In the genomic region with DNA sequence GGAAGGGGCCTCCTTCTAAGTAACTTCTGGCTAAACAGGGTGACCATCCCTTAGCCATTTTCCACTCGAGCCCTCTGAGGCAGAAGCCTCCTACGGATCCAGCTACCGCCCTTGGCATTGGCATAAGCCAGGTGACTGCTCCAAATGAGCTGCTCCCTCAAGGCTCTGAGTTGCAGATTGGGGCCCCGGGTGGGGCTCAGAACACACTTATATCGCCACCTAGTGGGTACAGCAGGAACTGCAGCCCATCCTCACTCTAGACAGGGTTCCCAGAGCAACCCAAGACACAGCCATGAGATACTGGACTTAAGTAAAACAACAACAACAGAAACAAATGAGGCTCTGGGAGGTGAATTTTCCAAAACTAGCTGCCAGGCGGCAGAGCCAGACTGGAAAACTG, we compare ENCODE assay signal across 8 mouse cellular contexts. TPM values are rescaled to one million over a fixed set of nuclear protein-coding genes. Genes with fewer than 3 reads are reported as not detected.
DNase-seq lines count a peak whose midpoint lies in the region; ATAC-seq and TF ChIP-seq lines count a peak whose summit lies in the region.

No protein-coding gene starts in this region.

- 4% methylated on average over 6 of the region's 6 CpGs for WGBS in heart, embryonic 12.5 days
- 1% methylated on average over 6 of the region's 6 CpGs for WGBS in kidney, postnatal 0 days
- 3% methylated on average over 6 of the region's 6 CpGs for WGBS in liver, adult 2 months
- 2% methylated on average over 6 of the region's 6 CpGs for whole genome bisulfite sequencing in stomach, embryonic 14.5 days

- no peaks in the 10 kb centered on the region for H3K9me3 ChIP-seq in heart, embryonic 12.5 days (replicated peaks)
- H3K9me3 ChIP-seq in kidney, postnatal 0 days (replicated peaks; ENCODE audit: low read length), result no peaks in the 10 kb centered on the region
- H3K9me3 ChIP-seq in stomach, embryonic 14.5 days (ENCODE audit: control insufficient read depth, low read depth, low read length), result no peaks in the 10 kb centered on the region

- no peak overlapping the region for H3K27ac ChIP-seq in embryonic fibroblast, embryonic 13.5 days (ENCODE audit: insufficient read depth, low read length)
- no peak overlapping the region for H3K27ac ChIP-seq in heart, embryonic 12.5 days (ENCODE audit: poor library complexity, severe bottlenecking)
- no peak overlapping the region for H3K27ac ChIP-seq in kidney, postnatal 0 days
- H3K27ac ChIP-seq in liver, adult 2 months (replicated peaks; ENCODE audit: insufficient read depth, low read depth, low read length), result no peak overlapping the region
- no peak overlapping the region for H3K27ac ChIP-seq in stomach, embryonic 14.5 days (ENCODE audit: low read length)

- no peaks in the 10 kb centered on the region for H3K4me1 ChIP-seq in embryonic fibroblast, embryonic 13.5 days (ENCODE audit: control insufficient read depth, insufficient read depth, low read length)
- H3K4me1 ChIP-seq in heart, embryonic 12.5 days (replicated peaks), result peaks cover 12% of the 10 kb centered on the region
- no peaks in the 10 kb centered on the region for H3K4me1 ChIP-seq in kidney, postnatal 0 days (replicated peaks; ENCODE audit: insufficient read depth, low read length)
- H3K4me1 ChIP-seq in liver, adult 2 months (ENCODE audit: control insufficient read depth, insufficient read depth, low read length), result no peaks in the 10 kb centered on the region
- H3K4me1 ChIP-seq in stomach, embryonic 14.5 days (ENCODE audit: control insufficient read depth, insufficient read depth, low read length), result no peaks in the 10 kb centered on the region

- peaks cover 26% of the 10 kb centered on the region for H3K27me3 ChIP-seq in heart, embryonic 12.5 days (replicated peaks)
- 0 out of 2 replicates have a peak, but pooled peaks cover 4% of the 10 kb centered on the region for H3K27me3 ChIP-seq in kidney, postnatal 0 days (ENCODE audit: insufficient read depth, low read length)
- H3K27me3 ChIP-seq in liver, adult 2 months (ENCODE audit: control insufficient read depth, insufficient read depth, low read length), result no peaks in the 10 kb centered on the region
- H3K27me3 ChIP-seq in stomach, embryonic 14.5 days (ENCODE audit: control insufficient read depth, insufficient read depth, low read length), result no peaks in the 10 kb centered on the region

- DNase-seq in A20 (ENCODE audit: low read depth, low spot score), result peak; percentile 72
- DNase-seq in adrenal gland, postnatal 4 days (ENCODE audit: low spot score in 2 of 2), result peak; percentile 64 to 67
- peak; percentile 85 for DNase-seq in kidney, postnatal 0 days (ENCODE audit: low spot score)
- peak; percentile 58 for DNase-seq in liver, adult 2 months (ENCODE audit: extremely low read depth, low read depth, low spot score)
- DNase-seq in natural killer cell, adult 2 months (ENCODE audit: low spot score in 2 of 2), result peak; percentile 61 to 72

- ATAC-seq in heart, embryonic 12.5 days (ENCODE audit: insufficient number of reproducible peaks, low FRiP score), result peak; percentile 52; the same call in 1 of the 2 replicates
- ATAC-seq in kidney, postnatal 0 days (replicated peaks; ENCODE audit: low FRiP score, low read depth), result peak; percentile 68
- peak; percentile 34; the same call in 1 of the 2 replicates for ATAC-seq in stomach, embryonic 14.5 days (ENCODE audit: insufficient number of reproducible peaks, insufficient read depth, low FRiP score, low read depth)

- H3K9ac ChIP-seq in heart, embryonic 12.5 days, result peak overlapping the region; percentile 42; the same call in 1 of the 2 replicates
- H3K9ac ChIP-seq in kidney, postnatal 0 days (ENCODE audit: low read depth, low read length), result no peak overlapping the region; the same call in 1 of the 2 replicates
- no peak overlapping the region for H3K9ac ChIP-seq in liver, adult 2 months (ENCODE audit: low read depth, low read length)
- no peak overlapping the region for H3K9ac ChIP-seq in stomach, embryonic 14.5 days (replicated peaks; ENCODE audit: low read depth, low read length)

- TF ChIP-seq CTCF in embryonic fibroblast, embryonic 13.5 days (IDR thresholded peaks at IDR 0.05; ENCODE audit: borderline replicate concordance, insufficient read depth, low read length), result peak; percentile 72; the same call in 1 of the 2 replicates
- TF ChIP-seq CTCF in kidney, postnatal 0 days (IDR thresholded peaks at IDR 0.05; ENCODE audit: low read depth), result peak; percentile 95
- peak; percentile 89 for TF ChIP-seq CTCF in liver, adult 2 months (IDR thresholded peaks at IDR 0.05; ENCODE audit: low read depth, low read length)

- H3K4me2 ChIP-seq in heart, embryonic 12.5 days, result peak overlapping the region; percentile 43
- peak overlapping the region; percentile 27; the same call in 1 of the 2 replicates for H3K4me2 ChIP-seq in kidney, postnatal 0 days (ENCODE audit: low read length)
- peak overlapping the region; percentile 1; the same call in 1 of the 2 replicates for H3K4me2 ChIP-seq in stomach, embryonic 14.5 days (replicated peaks; ENCODE audit: low read depth, low read length)

- H3K79me2 ChIP-seq in liver, adult 2 months (ENCODE audit: control insufficient read depth, insufficient read depth, low read length), result no peaks in the 10 kb centered on the region

- no peak overlapping the region for H3K4me3 ChIP-seq in embryonic fibroblast, embryonic 13.5 days (ENCODE audit: insufficient read depth, low read length)
- H3K4me3 ChIP-seq in heart, embryonic 12.5 days, result no peak overlapping the region
- no peak overlapping the region for H3K4me3 ChIP-seq in kidney, postnatal 0 days (replicated peaks; ENCODE audit: low read depth, low read length)
- no peak overlapping the region for H3K4me3 ChIP-seq in liver, adult 2 months (ENCODE audit: insufficient read depth, low read depth, low read length)
- no peak overlapping the region for H3K4me3 ChIP-seq in stomach, embryonic 14.5 days (ENCODE audit: low read depth, low read length)

- no peak for TF ChIP-seq POLR2A in embryonic fibroblast, embryonic 13.5 days (IDR thresholded peaks at IDR 0.05; ENCODE audit: low read depth, low read length)
- no peak for TF ChIP-seq POLR2A in liver, adult 2 months (IDR thresholded peaks at IDR 0.05; ENCODE audit: extremely low read depth, insufficient read depth, low read length)

- H3K36me3 ChIP-seq in heart, embryonic 12.5 days, result no peaks in the 10 kb centered on the region
- H3K36me3 ChIP-seq in kidney, postnatal 0 days (ENCODE audit: insufficient read depth, low read length), result no peaks in the 10 kb centered on the region
- H3K36me3 ChIP-seq in liver, adult 2 months (ENCODE audit: control insufficient read depth, insufficient read depth, low read length), result no peaks in the 10 kb centered on the region
- H3K36me3 ChIP-seq in stomach, embryonic 14.5 days (ENCODE audit: control insufficient read depth, insufficient read depth, low read length), result no peaks in the 10 kb centered on the region

RNA-seq across cellular contexts. Expression of a gene that starts 15.8 kb away (rescaled TPM):
- 10 to 100 TPM; 60.0 to 68.5 TPM for total RNA-seq in adrenal gland, postnatal 4 days (2021)
- polyA plus RNA-seq in embryonic fibroblast, embryonic 13.5 days (2011; ENCODE audit: insufficient read length, low read depth, missing spikeins), result 86.9 and 91.6 TPM in 2 replicates
- 122 and 123 TPM in 2 replicates for polyA plus RNA-seq in heart, embryonic 12.5 days (2016; fragmentation: Nextera tagmentation; extraction: Ambion mirVana)
- 206 and 225 TPM in 2 replicates for polyA plus RNA-seq in kidney, postnatal 0 days (2015; fragmentation: Nextera tagmentation; extraction: Ambion mirVana)
- 109 and 110 TPM in 2 replicates for total RNA-seq in liver, adult 2 months (2014; rRNA removed)
- 47.7 TPM in 2 replicates for polyA plus RNA-seq in liver, adult 2 months (2012; rRNA removed)
- polyA plus RNA-seq in stomach, embryonic 14.5 days (2014; fragmentation: Nextera tagmentation; extraction: Ambion mirVana), result 145 and 153 TPM in 2 replicates

RNA-seq across cellular contexts. Expression of a gene that starts 23.9 kb away (rescaled TPM):
- not detected for total RNA-seq in adrenal gland, postnatal 4 days (2021)
- not detected in 2 replicates for polyA plus RNA-seq in embryonic fibroblast, embryonic 13.5 days (2011; ENCODE audit: insufficient read length, low read depth, missing spikeins)
- not detected in 2 replicates for polyA plus RNA-seq in heart, embryonic 12.5 days (2016; fragmentation: Nextera tagmentation; extraction: Ambion mirVana)
- polyA plus RNA-seq in kidney, postnatal 0 days (2015; fragmentation: Nextera tagmentation; extraction: Ambion mirVana), result not detected in 2 replicates
- not detected in 2 replicates for total RNA-seq in liver, adult 2 months (2014; rRNA removed)
- not detected in 2 replicates for polyA plus RNA-seq in liver, adult 2 months (2012; rRNA removed)
- polyA plus RNA-seq in stomach, embryonic 14.5 days (2014; fragmentation: Nextera tagmentation; extraction: Ambion mirVana), result not detected in 2 replicates
